Mouse (Mus musculus) ES-Bruce4 (cell line): Measurements from ENCODE around the gene Slit3. TPM values are rescaled to one million over a fixed set of nuclear protein-coding genes. Genes with fewer than 3 reads are reported as not detected.
A peak's percentile ranks its signal among the peaks of the same experiment; 100 is the strongest.

Experiments used
- H3K27ac ChIP-seq: 2 replicates; pipeline ENCODE4 v1.5.1; 2012; ENCODE audit warnings: low read length, inconsistent platforms; ENCODE audit not compliant: insufficient read depth
- H3K27me3 ChIP-seq: 2 replicates; pipeline ENCODE4 v1.6.1; 2012; ENCODE audit warnings: mild to moderate bottlenecking, low read length, inconsistent platforms; ENCODE audit not compliant: control insufficient read depth, poor library complexity, insufficient read depth, severe bottlenecking
- H3K36me3 ChIP-seq: 2 replicates; pipeline ENCODE4 v1.6.1; 2012; ENCODE audit warnings: inconsistent platforms, mild to moderate bottlenecking, low read length, moderate library complexity; ENCODE audit not compliant: control insufficient read depth, poor library complexity, insufficient read depth, severe bottlenecking
- H3K4me1 ChIP-seq: one replicate; pipeline ENCODE4 v1.8.1; 2011; ENCODE audit warnings: low read length; ENCODE audit not compliant: control insufficient read depth, insufficient read depth
- H3K4me3 ChIP-seq: 2 replicates; pipeline ENCODE4 v1.5.1; 2011; ENCODE audit warnings: low read depth, mild to moderate bottlenecking, low read length
- H3K9ac ChIP-seq: 2 replicates; pipeline ENCODE4 v1.6.1; 2012; ENCODE audit warnings: low read depth, mild to moderate bottlenecking, inconsistent platforms; ENCODE audit not compliant: poor library complexity, severe bottlenecking
- H3K9me3 ChIP-seq: replicated peaks from 2 replicates; pipeline ENCODE4 v1.6.1; 2012; ENCODE audit warnings: mild to moderate bottlenecking, low read length, inconsistent platforms; ENCODE audit not compliant: control insufficient read depth, poor library complexity, insufficient read depth, severe bottlenecking
- CTCF ChIP-seq: IDR thresholded peaks from one replicate; pipeline ENCODE4 v1.8.1; 2011; ENCODE audit warnings: low read depth, low read length
- EP300 ChIP-seq: IDR thresholded peaks from 2 replicates; pipeline ENCODE4 v1.6.1; 2011; ENCODE audit warnings: low read depth, low read length; ENCODE audit not compliant: insufficient read depth
- POLR2A ChIP-seq: IDR thresholded peaks from one replicate; pipeline ENCODE4 v1.8.1; 2011; ENCODE audit warnings: low read length; ENCODE audit not compliant: insufficient read depth
- polyA plus RNA-seq: library from polyadenylated mRNA; stranded (reverse); fragments of >200 nt; gene quantifications from 2 replicates; pipeline ENCODE4 v1.2.4, GENCODE M21; 2011; ENCODE audit warnings: low read depth; ENCODE audit not compliant: missing spikeins, insufficient read depth, insufficient read length

The Slit3 gene
- polyA plus RNA-seq, 1 experiment, result 2.8 TPM

- H3K9ac ChIP-seq, result no peak overlapping the region
- no peak overlapping the region for H3K27ac ChIP-seq
- no peaks in the 10 kb centered on the region for H3K36me3 ChIP-seq
- H3K9me3 ChIP-seq, result no peaks in the 10 kb centered on the region
- H3K27me3 ChIP-seq, result no peaks in the 10 kb centered on the region; the same call in 1 of the 2 replicates
- no peak overlapping the region for H3K4me3 ChIP-seq
- no peaks in the 10 kb centered on the region for H3K4me1 ChIP-seq
- TF ChIP-seq CTCF, result no peak
- no peak for TF ChIP-seq POLR2A
- TF ChIP-seq EP300, result no peak
Measured at GRCm38 (mm10) chr11:35537128-35538088, 416.4 kb downstream of the Slit3 start.

- no peak overlapping the region for H3K4me3 ChIP-seq
- H3K9ac ChIP-seq, result no peak overlapping the region
- H3K36me3 ChIP-seq, result no peaks in the 10 kb centered on the region
- H3K27me3 ChIP-seq, result peaks cover 3% of the 10 kb centered on the region; the same call in 1 of the 2 replicates
- no peaks in the 10 kb centered on the region for H3K4me1 ChIP-seq
- H3K27ac ChIP-seq, result no peak overlapping the region
- TF ChIP-seq CTCF (no peak), POLR2A (no peak), EP300 (no peak)
- no peaks in the 10 kb centered on the region for H3K9me3 ChIP-seq
Measured at GRCm38 (mm10) chr11:35542731-35543130, 421.7 kb downstream of the Slit3 start.

DNA sequence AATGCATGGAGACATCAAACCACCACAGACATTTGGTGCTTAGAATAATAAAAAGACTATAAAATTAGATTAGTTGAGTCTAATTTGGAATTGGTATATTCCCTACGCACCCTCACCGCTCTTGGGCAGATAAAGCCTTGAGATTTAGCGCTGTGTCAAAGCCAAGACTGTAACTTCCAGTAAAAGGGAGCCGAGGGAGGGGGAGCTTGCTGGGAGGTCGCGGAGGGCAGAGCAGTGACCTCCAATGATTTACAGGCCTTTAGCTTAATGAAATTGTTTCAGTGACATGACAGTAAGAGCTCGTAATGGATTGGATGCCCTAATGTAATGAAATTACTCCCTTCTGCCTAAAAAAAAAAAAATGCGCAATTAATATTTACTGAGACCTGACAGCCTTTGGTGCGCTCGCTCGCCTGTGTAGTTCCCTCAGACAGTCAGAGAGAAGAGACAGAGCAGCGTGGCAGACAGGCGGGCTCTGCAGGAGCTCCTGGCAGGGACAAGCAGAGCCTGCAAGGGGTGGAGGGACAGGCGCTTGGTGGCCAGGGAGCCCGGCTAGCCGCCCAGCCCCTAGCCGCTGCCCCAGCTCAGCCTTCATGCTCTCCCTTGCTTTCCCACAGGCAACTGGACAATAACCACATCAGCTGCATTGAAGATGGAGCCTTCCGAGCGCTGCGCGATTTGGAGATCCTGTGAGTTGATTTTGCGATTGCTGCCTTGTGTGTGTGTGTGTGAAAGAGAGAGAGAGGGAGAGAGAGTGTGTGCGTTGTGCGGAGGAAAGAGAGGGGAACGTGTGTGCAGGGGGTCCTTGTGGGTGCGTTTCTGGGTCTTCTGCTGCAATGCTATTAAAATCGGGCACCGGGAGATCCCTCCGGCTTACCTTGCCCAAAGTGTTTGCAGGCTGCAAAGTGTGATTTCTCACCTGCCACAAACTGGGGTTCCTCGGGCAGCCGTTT, 423.4 kb downstream of the Slit3 start:
- TF ChIP-seq EP300, result no peak
- no peak for TF ChIP-seq CTCF
- no peak for TF ChIP-seq POLR2A
- no peak overlapping the region for H3K27ac ChIP-seq
- H3K4me3 ChIP-seq, result peak overlapping the region; percentile 4
- no peaks in the 10 kb centered on the region for H3K36me3 ChIP-seq
- H3K27me3 ChIP-seq, result peaks cover 3% of the 10 kb centered on the region; the same call in 1 of the 2 replicates
- H3K4me1 ChIP-seq, result no peaks in the 10 kb centered on the region
- no peaks in the 10 kb centered on the region for H3K9me3 ChIP-seq
- H3K9ac ChIP-seq, result no peak overlapping the region

DNA sequence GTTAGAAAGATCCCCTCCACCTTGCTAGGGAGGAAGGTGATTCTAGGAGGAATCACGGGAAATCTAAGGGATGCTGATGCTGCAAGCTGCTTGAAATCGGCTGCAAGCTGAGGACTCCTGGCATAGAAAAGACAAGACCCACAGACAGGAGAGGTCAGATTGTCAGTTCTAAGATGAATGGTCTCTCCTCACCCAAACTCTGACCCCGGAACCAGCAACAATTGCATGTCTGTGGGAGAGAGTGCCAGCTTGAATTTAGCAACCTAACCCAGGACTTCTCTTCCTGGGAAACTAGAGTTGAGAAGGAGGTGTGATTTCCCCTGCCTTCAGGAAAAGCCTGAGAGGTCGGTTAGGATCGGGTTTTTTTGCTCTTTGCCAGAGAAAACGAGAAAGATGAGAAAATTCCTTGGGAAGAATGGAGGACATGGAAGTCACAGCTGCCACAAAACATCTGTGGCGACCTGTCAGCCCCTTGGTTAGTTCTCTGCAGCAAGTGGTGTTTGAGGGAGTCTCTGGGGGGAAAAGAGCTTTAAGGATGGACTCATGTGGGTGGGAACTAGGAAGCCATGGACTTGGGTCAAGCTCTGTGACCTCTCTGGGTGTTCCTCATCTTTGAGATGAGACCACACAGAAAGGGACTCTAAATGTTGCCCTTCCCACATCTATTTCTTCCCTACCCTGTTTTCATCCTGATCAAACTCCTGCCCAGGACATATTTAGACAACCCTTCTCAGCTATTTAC, 425.2 kb downstream of the Slit3 start:
- H3K4me3 ChIP-seq, result no peak overlapping the region
- no peaks in the 10 kb centered on the region for H3K4me1 ChIP-seq
- no peaks in the 10 kb centered on the region for H3K9me3 ChIP-seq
- H3K9ac ChIP-seq, result no peak overlapping the region
- no peak overlapping the region for H3K27ac ChIP-seq
- H3K36me3 ChIP-seq, result no peaks in the 10 kb centered on the region
- no peak for TF ChIP-seq EP300
- no peak for TF ChIP-seq CTCF
- no peak for TF ChIP-seq POLR2A
- H3K27me3 ChIP-seq, result peaks cover 3% of the 10 kb centered on the region; the same call in 1 of the 2 replicates

DNA sequence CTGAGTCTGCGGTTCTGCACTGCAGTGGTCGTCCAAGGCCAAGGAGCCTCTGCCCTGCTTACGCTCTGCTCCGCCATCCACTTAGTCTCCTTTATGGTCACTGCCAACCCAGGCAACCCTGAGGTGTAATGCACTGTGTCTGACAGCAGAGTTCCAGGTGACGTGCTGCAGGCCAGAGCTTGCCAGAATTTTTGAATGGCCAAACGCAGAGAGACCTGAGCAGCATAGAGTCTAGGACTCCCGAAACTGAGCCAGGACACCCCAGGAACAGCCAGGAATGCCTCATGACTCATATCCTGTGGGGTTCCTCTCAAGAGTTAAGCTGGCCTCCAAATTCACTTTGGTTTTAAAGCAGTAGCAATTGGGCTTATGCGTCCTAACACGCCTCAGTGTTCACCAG, 429.0 kb downstream of the Slit3 start:
- Histone ChIP-seq H3K27me3 (no peaks in the 10 kb centered on the region), H3K36me3 (no peaks in the 10 kb centered on the region), H3K4me3 (no peak overlapping the region), H3K4me1 (no peaks in the 10 kb centered on the region), H3K27ac (no peak overlapping the region), H3K9me3 (no peaks in the 10 kb centered on the region), H3K9ac (no peak overlapping the region)
- TF ChIP-seq POLR2A (no peak), CTCF (no peak), EP300 (no peak)
